Mouse (Mus musculus): ENCODE measurements around the gene Elac2.
A peak's percentile ranks its signal among the peaks of the same experiment; 100 is the strongest.

Elac2 gene

GRCm38 (mm10) chr11:64978720-64979488 is at the start of gene Elac2:
Elac2 (plus strand) TSS chr11:64979038.
- peak; percentile 85 to 93 for DNase-seq (ENCODE audit: low read depth in 1 of 2, low spot score in 2 of 2)

GRCm38 (mm10) chr11:64929130-64929529 is 49.7 kb upstream of the Elac2 start:
- DNase-seq (ENCODE audit: low read depth in 1 of 2, low spot score in 2 of 2), result no peak

GRCm38 (mm10) chr11:64931060-64931770 is 47.6 kb upstream of the Elac2 start:
- DNase-seq (ENCODE audit: low read depth in 1 of 2, low spot score in 2 of 2), result no peak

GRCm38 (mm10) chr11:64937226-64937625 is 41.6 kb upstream of the Elac2 start:
- no peak for DNase-seq (ENCODE audit: low read depth in 1 of 2, low spot score in 2 of 2)

GRCm38 (mm10) chr11:64941193-64941592 is 37.6 kb upstream of the Elac2 start:
- no peak for DNase-seq (ENCODE audit: low read depth in 1 of 2, low spot score in 2 of 2)

- no peak for DNase-seq (ENCODE audit: low read depth in 1 of 2, low spot score in 2 of 2)
Observed at GRCm38 (mm10) chr11:64949782-64950181, 29.1 kb upstream of the Elac2 start.

GRCm38 (mm10) chr11:64956962-64957729 is 21.7 kb upstream of the Elac2 start:
- no peak for DNase-seq (ENCODE audit: low read depth in 1 of 2, low spot score in 2 of 2)

GRCm38 (mm10) chr11:64962629-64963028 is 16.2 kb upstream of the Elac2 start:
- no peak for DNase-seq (ENCODE audit: low read depth in 1 of 2, low spot score in 2 of 2)

GRCm38 (mm10) chr11:64968507-64968906 is 10.3 kb upstream of the Elac2 start:
- DNase-seq (ENCODE audit: low read depth in 1 of 2, low spot score in 2 of 2), result no peak

GRCm38 (mm10) chr11:64968939-64969342 is 9.9 kb upstream of the Elac2 start:
- no peak for DNase-seq (ENCODE audit: low read depth in 1 of 2, low spot score in 2 of 2)

- no peak for DNase-seq (ENCODE audit: low read depth in 1 of 2, low spot score in 2 of 2)
Observed at GRCm38 (mm10) chr11:64971471-64971988, 7.3 kb upstream of the Elac2 start.

- no peak for DNase-seq (ENCODE audit: low read depth in 1 of 2, low spot score in 2 of 2)
Observed at GRCm38 (mm10) chr11:64972418-64972817, 6.4 kb upstream of the Elac2 start.

- no peak for DNase-seq (ENCODE audit: low read depth in 1 of 2, low spot score in 2 of 2)
Observed at GRCm38 (mm10) chr11:64979489-64979845, 629 bp downstream of the Elac2 start.

GRCm38 (mm10) chr11:64988556-64988955 is 9.7 kb downstream of the Elac2 start:
- DNase-seq (ENCODE audit: low read depth in 1 of 2, low spot score in 2 of 2), result no peak

- no peak for DNase-seq (ENCODE audit: low read depth in 1 of 2, low spot score in 2 of 2)
Observed at GRCm38 (mm10) chr11:64998439-64998838, 19.6 kb downstream of the Elac2 start.

- no peak for DNase-seq (ENCODE audit: low read depth in 1 of 2, low spot score in 2 of 2)
Observed at GRCm38 (mm10) chr11:64999685-65000084, 20.8 kb downstream of the Elac2 start.

GRCm38 (mm10) chr11:65001729-65002128 is 22.9 kb downstream of the Elac2 start:
- DNase-seq (ENCODE audit: low read depth in 1 of 2, low spot score in 2 of 2), result no peak

- no peak for DNase-seq (ENCODE audit: low read depth in 1 of 2, low spot score in 2 of 2)
Observed at GRCm38 (mm10) chr11:65003611-65004010, 24.8 kb downstream of the Elac2 start.

GRCm38 (mm10) chr11:65004836-65005235 is 26.0 kb downstream of the Elac2 start:
- no peak for DNase-seq (ENCODE audit: low read depth in 1 of 2, low spot score in 2 of 2)

GRCm38 (mm10) chr11:65006047-65006446 is 27.2 kb downstream of the Elac2 start:
- DNase-seq (ENCODE audit: low read depth in 1 of 2, low spot score in 2 of 2), result no peak

GRCm38 (mm10) chr11:65013906-65014305 is 35.1 kb downstream of the Elac2 start:
- DNase-seq (ENCODE audit: low read depth in 1 of 2, low spot score in 2 of 2), result no peak

- DNase-seq (ENCODE audit: low read depth in 1 of 2, low spot score in 2 of 2), result no peak
Observed at GRCm38 (mm10) chr11:65016754-65017153, 37.9 kb downstream of the Elac2 start.
